Comparison of ENCODE assay signal across 27 mouse cellular contexts in genomic region chr6:77577585-77577984, GRCm38 (mm10).
DNase-seq lines count a peak whose midpoint lies in the region; ATAC-seq and TF ChIP-seq lines count a peak whose summit lies in the region.
"Had no signal": no experiment of that assay in that cellular context is flagged by ENCODE, and none has a peak within 500 bp of the region (broad histone marks: within the 10 kb centered on the region; RNA-seq: fewer than 3 reads in every experiment).

No protein-coding gene starts in this region.

- H3K4me3 ChIP-seq in hindbrain, postnatal 0 days (ENCODE audit: low read length): no peak overlapping the region
- H3K4me3 ChIP-seq in hindbrain, embryonic 13.5 days: no peak overlapping the region
- no peak overlapping the region for H3K4me3 ChIP-seq in left cerebral cortex, adult 2 months
- H3K4me3 ChIP-seq in liver, postnatal 0 days (ENCODE audit: low read depth, low read length): no peak overlapping the region
- H3K4me3 ChIP-seq: embryonic facial prominence, embryonic 12.5 days; forebrain, embryonic 12.5 days; limb, embryonic 15.5 days; lung, embryonic 15.5 days; megakaryocyte, embryonic 14.5 days; midbrain, embryonic 13.5 days; neural tube, embryonic 12.5 days; stomach, embryonic 15.5 days had no signal

- H3K9ac ChIP-seq in hindbrain, postnatal 0 days (replicated peaks; ENCODE audit: low read length): no peak overlapping the region
- no peak overlapping the region for H3K9ac ChIP-seq in hindbrain, embryonic 13.5 days
- H3K9ac ChIP-seq in liver, postnatal 0 days (replicated peaks): no peak overlapping the region
- H3K9ac ChIP-seq: embryonic facial prominence, embryonic 12.5 days; forebrain, embryonic 12.5 days; limb, embryonic 15.5 days; liver, embryonic 14.5 days; lung, embryonic 15.5 days; midbrain, embryonic 13.5 days; neural tube, embryonic 12.5 days; stomach, embryonic 15.5 days had no signal

- in situ Hi-C loops in Patski (cut with MboI; ENCODE audit: low pct_unique_long_range_greater_than_20kb): no loop called here

- no peaks in the 10 kb centered on the region for H3K27me3 ChIP-seq in hindbrain, postnatal 0 days (ENCODE audit: insufficient read depth, low read length)
- H3K27me3 ChIP-seq in hindbrain, embryonic 13.5 days: no peaks in the 10 kb centered on the region
- no peaks in the 10 kb centered on the region for H3K27me3 ChIP-seq in Patski
- no peaks in the 10 kb centered on the region for H3K27me3 ChIP-seq in liver, postnatal 0 days (ENCODE audit: insufficient read depth, low read length)
- H3K27me3 ChIP-seq: embryonic facial prominence, embryonic 12.5 days; forebrain, embryonic 12.5 days; limb, embryonic 15.5 days; lung, embryonic 15.5 days; megakaryocyte, embryonic 14.5 days; midbrain, embryonic 13.5 days; neural tube, embryonic 12.5 days; stomach, embryonic 15.5 days had no signal

- no peak for TF ChIP-seq EP300 in liver, postnatal 0 days (IDR thresholded peaks at IDR 0.05; ENCODE audit: low read depth)

- CTCF ChIA-PET in Patski (lab: Charles Lee): no interaction called here

- no peak for ATAC-seq in hindbrain, postnatal 0 days
- no peak for ATAC-seq in hindbrain, embryonic 13.5 days (ENCODE audit: low FRiP score)
- ATAC-seq in Patski: no peak
- ATAC-seq in liver, postnatal 0 days: no peak
- ATAC-seq: hindbrain, embryonic 16.5 days; midbrain, embryonic 13.5 days had no signal

- TF ChIP-seq CTCF in hindbrain, postnatal 0 days (IDR thresholded peaks at IDR 0.05; ENCODE audit: low read depth): peak; percentile 28
- TF ChIP-seq CTCF in left cerebral cortex, adult 2 months (IDR thresholded peaks at IDR 0.05): peak; percentile 45
- peak; percentile 29 for TF ChIP-seq CTCF in Patski (IDR thresholded peaks at IDR 0.05)
- TF ChIP-seq CTCF in liver, postnatal 0 days (IDR thresholded peaks at IDR 0.05; ENCODE audit: low read depth): no peak

- no peak for DNase-seq in hindbrain, postnatal 0 days (ENCODE audit: low spot score)
- DNase-seq in left cerebral cortex, adult 2 months (ENCODE audit: extremely low spot score in 1 of 2, low spot score in 2 of 2): no peak
- no peak for DNase-seq in left cerebral cortex, postnatal 10 days (ENCODE audit: extremely low spot score in 1 of 2, low spot score in 2 of 2)
- no peak for DNase-seq in Patski (ENCODE audit: low read depth, low spot score)
- no peak for DNase-seq in liver, postnatal 0 days
- no peak for DNase-seq in gastrocnemius, adult 18-20 months (ENCODE audit: low spot score)
- DNase-seq: adrenal gland, adult 2 months; cerebellum, adult 11-12 months; cerebellum, postnatal 14 days; kidney, adult 11 months; layer of hippocampus, adult 9-11 months; left cerebral cortex, postnatal 4 days; lung, postnatal 36 days; right cerebral cortex, adult 18-20 months; thymus, postnatal 25 days had no signal

- H3K36me3 ChIP-seq in hindbrain, postnatal 0 days (ENCODE audit: insufficient read depth, low read length): no peaks in the 10 kb centered on the region
- no peaks in the 10 kb centered on the region for H3K36me3 ChIP-seq in hindbrain, embryonic 13.5 days
- H3K36me3 ChIP-seq in liver, postnatal 0 days (replicated peaks; ENCODE audit: insufficient read depth, low read length): no peaks in the 10 kb centered on the region
- H3K36me3 ChIP-seq: embryonic facial prominence, embryonic 12.5 days; forebrain, embryonic 12.5 days; limb, embryonic 15.5 days; lung, embryonic 15.5 days; midbrain, embryonic 13.5 days; neural tube, embryonic 12.5 days; stomach, embryonic 15.5 days had no signal

- 63% methylated on average over 3 of the region's 3 CpGs for WGBS in hindbrain, postnatal 0 days
- WGBS in hindbrain, embryonic 13.5 days: 65% methylated on average over 3 of the region's 3 CpGs
- 44% methylated on average over 3 of the region's 3 CpGs for WGBS in liver, postnatal 0 days (ENCODE audit: insufficient replicate concordance)

- no peaks in the 10 kb centered on the region for H3K9me3 ChIP-seq in hindbrain, postnatal 0 days (ENCODE audit: low read length)
- H3K9me3 ChIP-seq in hindbrain, embryonic 13.5 days: no peaks in the 10 kb centered on the region
- no peaks in the 10 kb centered on the region for H3K9me3 ChIP-seq in liver, postnatal 0 days (ENCODE audit: low read length)
- H3K9me3 ChIP-seq: embryonic facial prominence, embryonic 12.5 days; forebrain, embryonic 12.5 days; limb, embryonic 15.5 days; lung, embryonic 15.5 days; megakaryocyte, embryonic 14.5 days; midbrain, embryonic 13.5 days; neural tube, embryonic 12.5 days; stomach, embryonic 15.5 days had no signal

- H3K4me2 ChIP-seq in hindbrain, postnatal 0 days (ENCODE audit: low read depth, low read length): no peak overlapping the region
- H3K4me2 ChIP-seq in hindbrain, embryonic 13.5 days: no peak overlapping the region
- no peak overlapping the region for H3K4me2 ChIP-seq in liver, postnatal 0 days (ENCODE audit: low read depth, low read length)
- H3K4me2 ChIP-seq: embryonic facial prominence, embryonic 12.5 days; forebrain, embryonic 12.5 days; heart, embryonic 11.5 days; limb, embryonic 15.5 days; lung, embryonic 15.5 days; midbrain, embryonic 13.5 days; neural tube, embryonic 12.5 days; stomach, embryonic 15.5 days had no signal

- no peaks in the 10 kb centered on the region for H3K4me1 ChIP-seq in hindbrain, postnatal 0 days (ENCODE audit: insufficient read depth, low read length)
- no peaks in the 10 kb centered on the region for H3K4me1 ChIP-seq in hindbrain, embryonic 13.5 days (replicated peaks)
- no peaks in the 10 kb centered on the region for H3K4me1 ChIP-seq in liver, postnatal 0 days (ENCODE audit: insufficient read depth)
- H3K4me1 ChIP-seq: embryonic facial prominence, embryonic 12.5 days; forebrain, embryonic 12.5 days; limb, embryonic 15.5 days; lung, embryonic 15.5 days; megakaryocyte, embryonic 14.5 days; midbrain, embryonic 13.5 days; neural tube, embryonic 12.5 days; stomach, embryonic 15.5 days had no signal

- POLR2A ChIA-PET in Patski (lab: Charles Lee): no interaction called here

- intact Hi-C loops in left cerebral cortex, adult 2 months (cut with DNase I): loop anchor here (5.0 to 10.0 kb wide), 3 partner anchors 133 to 330 kb away; no protein-coding TSS in a partner anchor
- intact Hi-C loops in left cerebral cortex, postnatal 10 days (cut with DNase I): loop anchor here (10.0 kb wide), 1 partner anchor 333 kb away; the partner anchor contains the start of gene Lrrtm1

- no peak overlapping the region for H3K27ac ChIP-seq in hindbrain, postnatal 0 days
- H3K27ac ChIP-seq in hindbrain, embryonic 13.5 days: no peak overlapping the region
- no peak overlapping the region for H3K27ac ChIP-seq in left cerebral cortex, adult 2 months
- H3K27ac ChIP-seq in liver, postnatal 0 days (ENCODE audit: low read depth): no peak overlapping the region
- H3K27ac ChIP-seq: embryonic facial prominence, embryonic 12.5 days; forebrain, embryonic 12.5 days; limb, embryonic 15.5 days; liver, embryonic 14.5 days; lung, embryonic 15.5 days; midbrain, embryonic 13.5 days; neural tube, embryonic 12.5 days; stomach, embryonic 15.5 days had no signal
